Mouse (Mus musculus) adrenal gland, postnatal 14 days (tissue): Measurements from ENCODE around the gene Fbxo11. TPM values are rescaled to one million over a fixed set of nuclear protein-coding genes. Genes with fewer than 3 reads are reported as not detected.

Experiments used
- DNase-seq: peaks from one replicate; pipeline ENCODE4 v3.0.0; 2021; ENCODE audit warnings: mixed read lengths
- long read RNA-seq, 2 experiments: library from polyadenylated mRNA; stranded (forward); transcript quantifications; one replicate each; pipeline ENCODE4 v2.0.0; 2021
- total RNA-seq: library from RNA; stranded (reverse); gene quantifications from 2 replicates; pipeline ENCODE4 v1.2.3, GENCODE M21; 2021

Fbxo11 gene
- 58.5 and 61.7 TPM in 2 replicates for total RNA-seq
- long read RNA-seq, experiment 1, full-length matches to known transcripts, result 6 of 15 reads
- long read RNA-seq, experiment 1, partial matches to known transcripts, result 3 of 15 reads
- long read RNA-seq, experiment 1, other reads (novel, unspliced or antisense), result 6 of 15 reads
- long read RNA-seq, experiment 2, full-length matches to known transcripts, result 2 of 10 reads
- long read RNA-seq, experiment 2, partial matches to known transcripts, result 3 of 10 reads
- long read RNA-seq, experiment 2, other reads (novel, unspliced or antisense), result 5 of 10 reads

- DNase-seq, result peak; percentile 78
Observed at GRCm38 (mm10) chr17:88065031-88065800, at the start of gene Fbxo11. Gene Fbxo11 (minus strand): TSS chr17:88065291.

GRCm38 (mm10) chr17:88113883-88114229, 48.8 kb upstream of the Fbxo11 start:
- DNase-seq, result no peak

- no peak for DNase-seq
Observed at GRCm38 (mm10) chr17:88113015-88113882, 48.2 kb upstream of the Fbxo11 start.

GRCm38 (mm10) chr17:88111865-88112645, 47.0 kb upstream of the Fbxo11 start:
- no peak for DNase-seq

- DNase-seq, result no peak
Observed at GRCm38 (mm10) chr17:88111081-88111796, 46.1 kb upstream of the Fbxo11 start.

GRCm38 (mm10) chr17:88107708-88108107, 42.6 kb upstream of the Fbxo11 start:
- no peak for DNase-seq

- no peak for DNase-seq
Observed at GRCm38 (mm10) chr17:88106365-88106764, 41.3 kb upstream of the Fbxo11 start.

GRCm38 (mm10) chr17:88102597-88102996, 37.5 kb upstream of the Fbxo11 start:
- DNase-seq, result no peak

- DNase-seq, result no peak
Observed at GRCm38 (mm10) chr17:88098181-88098852, 33.2 kb upstream of the Fbxo11 start.

- DNase-seq, result no peak
Observed at GRCm38 (mm10) chr17:88097543-88097942, 32.5 kb upstream of the Fbxo11 start.

- no peak for DNase-seq
Observed at GRCm38 (mm10) chr17:88096809-88097399, 31.8 kb upstream of the Fbxo11 start.

GRCm38 (mm10) chr17:88095517-88096198, 30.6 kb upstream of the Fbxo11 start:
- no peak for DNase-seq

- DNase-seq, result no peak
Observed at GRCm38 (mm10) chr17:88094327-88094726, 29.2 kb upstream of the Fbxo11 start.

GRCm38 (mm10) chr17:88093798-88094197, 28.7 kb upstream of the Fbxo11 start:
- no peak for DNase-seq

- no peak for DNase-seq
Observed at GRCm38 (mm10) chr17:88085976-88086375, 20.9 kb upstream of the Fbxo11 start.

GRCm38 (mm10) chr17:88081446-88081845, 16.4 kb upstream of the Fbxo11 start:
- no peak for DNase-seq

GRCm38 (mm10) chr17:88079771-88080170, 14.7 kb upstream of the Fbxo11 start:
- no peak for DNase-seq

- DNase-seq, result no peak
Observed at GRCm38 (mm10) chr17:88072047-88072446, 7.0 kb upstream of the Fbxo11 start.

GRCm38 (mm10) chr17:88068024-88068719, 3.1 kb upstream of the Fbxo11 start:
- no peak for DNase-seq
